24 mouse cellular contexts compared by ENCODE assay signal in the genomic region with DNA sequence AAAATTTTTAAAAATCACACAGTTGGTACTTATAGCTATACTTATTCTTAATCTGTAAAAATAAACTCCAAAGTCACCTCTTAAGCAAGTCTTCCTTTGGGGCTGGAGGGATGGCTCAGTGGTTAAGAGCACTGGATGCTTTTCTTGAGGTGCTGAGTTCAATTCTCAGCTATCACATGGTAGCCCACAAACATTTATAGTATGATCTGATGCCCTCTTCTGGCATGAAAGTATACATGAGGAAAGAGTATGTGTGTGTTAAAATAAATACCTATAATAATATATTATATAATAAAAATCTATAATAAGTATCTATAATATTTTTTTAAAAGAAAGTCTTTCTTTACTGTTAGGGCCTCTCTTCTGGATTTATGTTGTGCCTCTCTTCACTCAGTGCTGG. TPM values are rescaled to one million over a fixed set of nuclear protein-coding genes. Genes with fewer than 3 reads are reported as not detected.
DNase-seq lines count a peak whose midpoint lies in the region; TF ChIP-seq lines count a peak whose summit lies in the region.
"Had no signal": no experiment of that assay in that cellular context is flagged by ENCODE, and none has a peak within 500 bp of the region (broad histone marks: within the 10 kb centered on the region; RNA-seq: fewer than 3 reads in every experiment).

No protein-coding gene starts in this region.

- no peak overlapping the region for H3K4me3 ChIP-seq in gastrocnemius, adult 2 months
- H3K4me3 ChIP-seq: erythroblast, embryonic 14.5 days; intestine, embryonic 15.5 days; midbrain, embryonic 10.5 days; midbrain, embryonic 15.5 days; neural tube, embryonic 12.5 days had no signal

- DNase-seq in gastrocnemius, adult 2 months: no peak
- DNase-seq in gastrocnemius, postnatal 14 days: no peak
- DNase-seq in lung, postnatal 36 days: peak; percentile 12
- DNase-seq in lung, postnatal 4 days: no peak
- DNase-seq in naive thymus-derived CD4-positive, alpha-beta T cell, adult 2 months (ENCODE audit: low read depth): peak; percentile 13
- no peak for DNase-seq in cerebellum, postnatal 14 days
- DNase-seq in thymus, postnatal 25 days: no peak
- DNase-seq: adrenal gland, postnatal 25 days; B cell, adult 2 months; cerebellum, adult 18-20 months; cerebellum, postnatal 10 days; kidney, adult 2 months; kidney, postnatal 14 days; left cerebral cortex, postnatal 4 days; lung, adult 2 months; lung, postnatal 10 days; right cerebral cortex, adult 18-20 months; spleen, adult 18-20 months had no signal

- intact Hi-C loops in gastrocnemius, adult 2 months (cut with DNase I): no loop called here
- intact Hi-C loops in gastrocnemius, postnatal 14 days (cut with DNase I; ENCODE audit: low total_unique reads): loop anchor here (5.0 kb wide), 1 partner anchor 94 kb away; no protein-coding TSS in a partner anchor

- no peak overlapping the region for H3K27ac ChIP-seq in gastrocnemius, adult 2 months
- H3K27ac ChIP-seq: intestine, embryonic 15.5 days; liver, embryonic 14.5 days; midbrain, embryonic 10.5 days; midbrain, embryonic 15.5 days; neural tube, embryonic 12.5 days had no signal

- TF ChIP-seq CTCF in gastrocnemius, adult 2 months (IDR thresholded peaks at IDR 0.05): peak; percentile 22; the same call in 1 of the 2 replicates

RNA-seq across cellular contexts. Expression of a gene that starts 58.2 kb away (rescaled TPM):
- 10 to 100 TPM; 17.4 to 23.7 TPM for total RNA-seq in gastrocnemius, adult 2 months (2021)
- 100 to 1,000 TPM; 106 to 120 TPM for total RNA-seq in gastrocnemius, postnatal 14 days (2021)

Comparison
In these comparisons a context has a peak if more than half of its experiments do, and no peak if none do; other contexts are left out.
1. DNase-seq: peak in lung, postnatal 36 days (single experiment) and naive thymus-derived CD4-positive, alpha-beta T cell, adult 2 months (single experiment); none in gastrocnemius, adult 2 months (single experiment), gastrocnemius, postnatal 14 days (single experiment), lung, postnatal 4 days (0 of 2), cerebellum, postnatal 14 days (0 of 2) and thymus, postnatal 25 days (single experiment).
2. RNA of a gene that starts 58.2 kb away (total RNA-seq): 106 to 120 TPM in gastrocnemius, postnatal 14 days; 17.4 to 23.7 TPM in gastrocnemius, adult 2 months; every median in the first group is over 4 times any median in the second.